Mouse (Mus musculus) heart, adult 2 months (tissue): ENCODE results near the gene E130114P18Rik.

Experiments used
- CTCF ChIP-seq: fragments of 200-600 bp; IDR thresholded peaks from 2 replicates; pipeline ENCODE4 v1.8.1; 2022; ENCODE audit warnings: antibody characterized with exemption, mild to moderate bottlenecking, moderate library complexity
- EP300 ChIP-seq: fragments of 200-500 bp; IDR thresholded peaks from 2 replicates; pipeline ENCODE4 v1.6.1; 2011; ENCODE audit warnings: low read depth, low read length, control low read depth; ENCODE audit not compliant: insufficient read depth
- POLR2A ChIP-seq: fragments of 200-500 bp; IDR thresholded peaks from 2 replicates; pipeline ENCODE4 v1.6.1; 2011; ENCODE audit warnings: mild to moderate bottlenecking, low read depth, low read length, control low read depth; ENCODE audit not compliant: insufficient read depth

DNA sequence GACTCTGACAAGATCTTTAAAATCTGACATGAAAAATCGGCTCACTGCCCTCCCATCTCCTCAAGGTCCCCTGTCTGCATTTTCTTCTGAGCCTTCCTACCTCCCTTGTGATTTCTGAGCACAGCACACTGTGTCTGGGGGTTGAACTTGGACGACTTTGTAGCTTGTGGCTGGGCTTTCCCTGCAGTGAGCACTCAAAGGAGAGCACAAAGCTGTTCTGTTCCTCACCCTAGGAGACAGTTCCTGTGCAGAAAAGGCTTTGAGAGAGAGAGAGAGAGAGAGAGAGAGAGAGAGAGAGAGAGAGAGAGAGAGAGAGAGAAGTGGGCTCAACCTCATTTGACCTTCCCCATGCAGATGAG is 101.3 kb downstream of the E130114P18Rik start:
- TF ChIP-seq POLR2A, result no peak
- no peak for TF ChIP-seq EP300
- no peak for TF ChIP-seq CTCF
